Mouse (Mus musculus): ENCODE measurements around the gene Arhgap5. TPM values are rescaled to one million over a fixed set of nuclear protein-coding genes. Genes with fewer than 3 reads are reported as not detected.
"Not testable (repeated sequence)": the region's sequence is repeated elsewhere in the genome, so short reads cannot be mapped to it uniquely, and the experiment has no call there.

Arhgap5 gene
- total and polyA plus RNA-seq, 2 experiments from 2014 or later: 35.7 to 54.7 TPM

- TF ChIP-seq CTCF (IDR thresholded peaks at IDR 0.05; ENCODE audit: low read depth): no peak
- ATAC-seq: no peak
- 95% methylated on average over 3 of the region's 3 CpGs for WGBS
- Histone ChIP-seq H3K9ac (replicated peaks; ENCODE audit: low read length) (no peak overlapping the region), H3K4me3 (ENCODE audit: low read length) (no peak overlapping the region), H3K9me3 (ENCODE audit: low read length) (no peaks in the 10 kb centered on the region), H3K27ac (no peak overlapping the region), H3K27me3 (ENCODE audit: insufficient read depth, low read length) (no peaks in the 10 kb centered on the region), H3K36me3 (ENCODE audit: insufficient read depth, low read length) (no peaks in the 10 kb centered on the region), H3K4me2 (ENCODE audit: low read depth, low read length) (no peak overlapping the region), H3K4me1 (ENCODE audit: insufficient read depth, low read length) (no peaks in the 10 kb centered on the region)
- DNase-seq (ENCODE audit: low spot score): no peak
These were observed 26.0 kb downstream of the Arhgap5 start for GRCm38 (mm10) chr12:52529740-52530139.

DNA sequence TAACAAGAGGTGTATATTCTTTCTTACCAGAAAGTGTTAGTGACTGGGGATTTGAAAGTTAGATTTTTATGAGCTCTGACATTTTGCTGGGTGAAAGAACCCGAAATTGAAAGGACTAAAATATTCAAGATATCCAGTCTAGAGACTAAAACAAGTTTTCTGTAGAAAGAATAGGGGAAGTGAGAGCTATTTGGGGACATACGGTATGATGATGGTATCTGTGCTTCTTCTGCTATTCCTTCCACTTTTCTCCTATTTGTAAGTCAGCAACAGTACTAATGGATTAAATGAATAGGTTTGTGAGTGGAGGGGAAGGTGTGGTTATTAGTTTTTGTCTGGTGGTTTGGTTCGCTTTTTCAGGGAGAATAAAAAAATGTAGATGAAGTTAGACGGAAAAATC, 37.5 kb downstream of the Arhgap5 start:
- no peak for ATAC-seq
- Histone ChIP-seq H3K36me3 (ENCODE audit: insufficient read depth, low read length) (no peaks in the 10 kb centered on the region), H3K4me2 (ENCODE audit: low read depth, low read length) (no peak overlapping the region), H3K4me3 (ENCODE audit: low read length) (no peak overlapping the region), H3K9ac (replicated peaks; ENCODE audit: low read length) (no peak overlapping the region), H3K27ac (no peak overlapping the region), H3K9me3 (ENCODE audit: low read length) (no peaks in the 10 kb centered on the region), H3K27me3 (ENCODE audit: insufficient read depth, low read length) (no peaks in the 10 kb centered on the region), H3K4me1 (ENCODE audit: insufficient read depth, low read length) (no peaks in the 10 kb centered on the region)
- DNase-seq (ENCODE audit: low spot score): no peak
- no peak for TF ChIP-seq CTCF (IDR thresholded peaks at IDR 0.05; ENCODE audit: low read depth)
- 86% methylated on average over 4 of the region's 4 CpGs for WGBS

DNA sequence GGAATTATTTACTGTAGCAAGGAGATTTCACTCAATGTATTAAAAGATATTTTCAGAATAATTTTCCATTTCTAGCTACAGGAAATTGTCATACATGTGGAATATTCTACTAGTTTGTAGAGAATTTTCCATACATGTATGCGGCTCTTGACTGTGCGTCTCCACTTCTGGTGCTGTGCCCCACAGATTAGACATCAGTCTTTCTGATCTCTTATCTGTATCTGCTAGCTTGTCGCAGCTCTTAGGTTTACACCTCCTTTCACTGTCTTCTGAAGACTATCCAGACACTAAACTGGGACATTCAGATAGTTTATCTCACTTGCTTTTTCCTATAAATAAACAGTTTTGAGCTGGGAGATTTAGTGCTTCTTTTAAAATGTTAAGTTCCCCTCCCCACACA, 40.8 kb downstream of the Arhgap5 start:
- Histone ChIP-seq H3K9me3 (ENCODE audit: low read length) (no peaks in the 10 kb centered on the region), H3K36me3 (ENCODE audit: insufficient read depth, low read length) (no peaks in the 10 kb centered on the region), H3K4me3 (ENCODE audit: low read length) (no peak overlapping the region), H3K4me1 (ENCODE audit: insufficient read depth, low read length) (no peaks in the 10 kb centered on the region), H3K4me2 (ENCODE audit: low read depth, low read length) (no peak overlapping the region), H3K9ac (replicated peaks; ENCODE audit: low read length) (no peak overlapping the region), H3K27ac (no peak overlapping the region), H3K27me3 (ENCODE audit: insufficient read depth, low read length) (no peaks in the 10 kb centered on the region)
- 96% methylated on average over 3 of the region's 3 CpGs for WGBS
- ATAC-seq (no peak), DNase-seq (ENCODE audit: low spot score) (no peak)
- TF ChIP-seq CTCF (IDR thresholded peaks at IDR 0.05; ENCODE audit: low read depth): no peak

DNA sequence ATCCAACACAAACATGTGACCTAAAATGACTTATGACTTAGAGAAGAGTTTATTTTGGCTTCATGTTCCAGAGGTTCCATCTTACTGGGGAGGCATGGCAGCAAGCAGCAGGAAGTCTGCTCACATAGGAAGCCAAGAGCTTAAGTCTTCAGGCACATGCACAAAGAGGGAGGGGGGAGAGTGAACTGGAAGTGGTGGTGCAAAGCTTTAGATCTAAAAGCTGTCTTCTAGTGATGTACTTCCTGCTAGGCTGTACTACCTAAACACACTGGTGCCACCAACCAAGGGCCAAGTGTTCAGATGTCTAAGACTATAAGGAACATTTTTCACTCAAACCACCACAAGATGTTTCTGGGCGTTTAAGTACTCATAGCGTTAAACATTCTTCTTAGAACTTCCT, 48.3 kb downstream of the Arhgap5 start:
- no peak overlapping the region for H3K4me3 ChIP-seq (ENCODE audit: low read length)
- no peaks in the 10 kb centered on the region for H3K4me1 ChIP-seq (ENCODE audit: insufficient read depth, low read length)
- DNase-seq (ENCODE audit: low spot score) (no peak), ATAC-seq (no peak)
- no peak overlapping the region for H3K27ac ChIP-seq
- H3K4me2 ChIP-seq (ENCODE audit: low read depth, low read length): no peak overlapping the region
- H3K27me3 ChIP-seq (ENCODE audit: insufficient read depth, low read length): no peaks in the 10 kb centered on the region
- no peaks in the 10 kb centered on the region for H3K36me3 ChIP-seq (ENCODE audit: insufficient read depth, low read length)
- H3K9ac ChIP-seq (replicated peaks; ENCODE audit: low read length): no peak overlapping the region
- no peak for TF ChIP-seq CTCF (IDR thresholded peaks at IDR 0.05; ENCODE audit: low read depth)
- WGBS: 92% methylated on average over 2 of the region's 2 CpGs
- no peaks in the 10 kb centered on the region for H3K9me3 ChIP-seq (ENCODE audit: low read length)

- ATAC-seq: no peak
- H3K4me2 ChIP-seq (ENCODE audit: low read depth, low read length): no peak overlapping the region
- H3K27ac ChIP-seq: no peak overlapping the region
- no peak overlapping the region for H3K9ac ChIP-seq (replicated peaks; ENCODE audit: low read length)
- no peaks in the 10 kb centered on the region for H3K4me1 ChIP-seq (ENCODE audit: insufficient read depth, low read length)
- no peak overlapping the region for H3K4me3 ChIP-seq (ENCODE audit: low read length)
- TF ChIP-seq CTCF (IDR thresholded peaks at IDR 0.05; ENCODE audit: low read depth): no peak
- H3K36me3 ChIP-seq (ENCODE audit: insufficient read depth, low read length): peaks cover 7% of the 10 kb centered on the region
- no peak for DNase-seq (ENCODE audit: low spot score)
- no peaks in the 10 kb centered on the region for H3K9me3 ChIP-seq (ENCODE audit: low read length)
- 81% methylated on average over 3 of the region's 3 CpGs for WGBS
- H3K27me3 ChIP-seq (ENCODE audit: insufficient read depth, low read length): no peaks in the 10 kb centered on the region
These were observed 51.6 kb downstream of the Arhgap5 start for GRCm38 (mm10) chr12:52555188-52555876.

DNA sequence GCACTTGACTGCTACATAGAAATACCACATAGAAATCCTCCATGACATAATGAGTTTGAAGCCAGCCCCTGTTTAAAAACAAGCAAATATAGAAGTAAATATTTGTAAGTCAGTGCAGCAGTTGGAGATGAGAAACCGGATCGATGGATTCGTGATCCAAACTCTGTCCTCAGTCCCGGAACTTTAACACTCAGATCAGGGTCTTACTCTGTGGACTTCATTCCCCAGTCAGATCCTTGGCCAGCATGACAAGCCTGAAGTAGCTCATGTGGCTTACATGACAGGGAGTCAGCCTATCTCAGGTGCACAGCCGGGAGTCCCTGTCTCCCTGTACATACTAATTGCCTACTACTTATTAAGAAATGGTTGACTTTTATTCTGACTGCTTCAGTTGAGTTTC, 61.9 kb downstream of the Arhgap5 start:
- H3K4me3 ChIP-seq (ENCODE audit: low read length): no peak overlapping the region
- TF ChIP-seq CTCF (IDR thresholded peaks at IDR 0.05; ENCODE audit: low read depth): no peak
- no peaks in the 10 kb centered on the region for H3K36me3 ChIP-seq (ENCODE audit: insufficient read depth, low read length)
- H3K27ac ChIP-seq: no peak overlapping the region
- DNase-seq (ENCODE audit: low spot score) (no peak), ATAC-seq (no peak)
- no peak overlapping the region for H3K9ac ChIP-seq (replicated peaks; ENCODE audit: low read length)
- no peak overlapping the region for H3K4me2 ChIP-seq (ENCODE audit: low read depth, low read length)
- 95% methylated on average over 5 of the region's 5 CpGs for WGBS
- H3K9me3 ChIP-seq (ENCODE audit: low read length): no peaks in the 10 kb centered on the region
- no peaks in the 10 kb centered on the region for H3K27me3 ChIP-seq (ENCODE audit: insufficient read depth, low read length)
- no peaks in the 10 kb centered on the region for H3K4me1 ChIP-seq (ENCODE audit: insufficient read depth, low read length)

DNA sequence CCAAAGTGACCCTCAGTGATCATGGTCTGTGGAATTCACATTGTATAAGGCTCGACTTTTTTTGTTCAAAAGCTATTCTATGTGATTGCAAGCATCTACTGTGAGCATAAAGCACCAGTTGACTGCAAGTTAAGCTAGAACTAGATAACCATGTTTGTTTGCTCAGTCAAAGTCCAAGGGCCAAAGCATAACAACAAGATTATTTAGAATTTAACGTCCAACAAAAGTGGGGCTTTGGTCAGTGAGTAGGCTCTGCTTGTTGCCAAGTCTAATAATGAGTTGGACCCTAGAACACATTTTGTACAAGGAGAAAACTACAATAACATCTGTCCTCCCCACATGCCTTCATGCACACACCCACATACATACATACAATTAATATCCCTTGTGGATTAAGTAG, 69.6 kb downstream of the Arhgap5 start:
- 93% methylated on average over 2 of the region's 2 CpGs for WGBS
- H3K4me2 ChIP-seq (ENCODE audit: low read depth, low read length): no peak overlapping the region
- ATAC-seq (no peak), DNase-seq (ENCODE audit: low spot score) (no peak)
- H3K4me3 ChIP-seq (ENCODE audit: low read length): no peak overlapping the region
- no peak for TF ChIP-seq CTCF (IDR thresholded peaks at IDR 0.05; ENCODE audit: low read depth)
- H3K9me3 ChIP-seq (ENCODE audit: low read length): no peaks in the 10 kb centered on the region
- no peaks in the 10 kb centered on the region for H3K4me1 ChIP-seq (ENCODE audit: insufficient read depth, low read length)
- no peak overlapping the region for H3K27ac ChIP-seq
- H3K27me3 ChIP-seq (ENCODE audit: insufficient read depth, low read length): no peaks in the 10 kb centered on the region
- peaks cover 9% of the 10 kb centered on the region for H3K36me3 ChIP-seq (ENCODE audit: insufficient read depth, low read length)
- no peak overlapping the region for H3K9ac ChIP-seq (replicated peaks; ENCODE audit: low read length)

- H3K9ac ChIP-seq (replicated peaks; ENCODE audit: low read length); ATAC-seq; H3K4me2 ChIP-seq (ENCODE audit: low read depth, low read length); H3K9me3 ChIP-seq (ENCODE audit: low read length); H3K36me3 ChIP-seq (ENCODE audit: insufficient read depth, low read length); H3K27me3 ChIP-seq (ENCODE audit: insufficient read depth, low read length); H3K27ac ChIP-seq; H3K4me3 ChIP-seq (ENCODE audit: low read length); H3K4me1 ChIP-seq (ENCODE audit: insufficient read depth, low read length); DNase-seq (ENCODE audit: low spot score): not testable (repeated sequence)
- WGBS: 89% methylated on average over 2 of the region's 2 CpGs
These were observed 82.7 kb downstream of the Arhgap5 start for GRCm38 (mm10) chr12:52586466-52586865.
